Mouse (Mus musculus) splenic B cell, adult 2 months (primary cell): ENCODE data around the gene Gm28372.

ENCODE experiments used
- DNase-seq: peaks from one replicate; pipeline ENCODE4 v3.0.0-alpha.2; 2011; ENCODE audit warnings: low read depth, low spot score
- H3K27me3 ChIP-seq: 2 replicates; pipeline ENCODE4 v1.6.1; 2012; ENCODE audit warnings: mild to moderate bottlenecking, low read length, moderate library complexity, mixed read lengths; ENCODE audit not compliant: control insufficient read depth, poor library complexity, insufficient read depth, severe bottlenecking
- H3K36me3 ChIP-seq: 2 replicates; pipeline ENCODE4 v1.6.1; 2012; ENCODE audit warnings: mild to moderate bottlenecking, low read length, moderate library complexity, mixed read lengths; ENCODE audit not compliant: control insufficient read depth, poor library complexity, insufficient read depth, severe bottlenecking

The Gm28372 gene

DNA sequence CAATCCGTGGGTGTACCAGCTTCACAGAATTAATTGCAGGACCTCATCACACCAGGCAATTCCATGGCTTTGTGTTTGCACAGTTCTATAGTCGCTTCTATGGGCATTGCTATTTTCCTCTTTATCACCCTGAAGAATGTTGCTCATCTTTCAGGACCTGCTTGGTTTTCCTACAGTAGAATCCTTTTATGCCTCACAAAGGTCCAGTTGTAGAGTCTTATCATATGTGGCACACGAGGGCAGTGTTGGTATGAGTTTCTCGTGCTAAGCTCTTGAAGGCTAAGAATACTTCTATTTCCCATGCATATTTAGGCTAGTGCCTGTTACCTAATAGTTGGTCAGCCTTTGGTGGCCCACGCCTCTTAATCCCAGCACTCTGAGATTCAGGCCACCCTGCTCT is 20.1 kb downstream of the Gm28372 start:
- H3K27me3 ChIP-seq: no peaks in the 10 kb centered on the region
- no peaks in the 10 kb centered on the region for H3K36me3 ChIP-seq
- DNase-seq: peak; percentile 27

DNA sequence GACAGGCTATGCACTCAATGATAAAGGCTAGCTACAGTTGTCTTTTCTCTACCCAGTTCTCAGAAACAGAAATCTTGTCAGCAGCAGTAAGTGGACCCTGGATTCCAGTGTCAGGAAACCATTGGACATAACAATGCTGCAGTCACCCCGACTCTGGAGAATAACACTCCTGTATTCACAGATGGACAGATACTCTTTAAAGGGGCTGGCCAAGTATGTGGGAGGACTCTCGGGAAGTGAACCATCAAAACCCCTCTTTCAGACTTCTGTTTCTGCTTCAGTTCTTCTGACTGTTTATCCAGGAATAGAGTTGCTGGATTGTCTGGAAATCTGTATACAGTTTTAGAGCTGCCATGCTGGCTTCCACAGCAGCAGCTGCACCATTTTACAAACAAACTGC is 24.8 kb downstream of the Gm28372 start:
- H3K27me3 ChIP-seq: no peaks in the 10 kb centered on the region
- no peak for DNase-seq
- H3K36me3 ChIP-seq: no peaks in the 10 kb centered on the region; the same call in 1 of the 2 replicates

DNA sequence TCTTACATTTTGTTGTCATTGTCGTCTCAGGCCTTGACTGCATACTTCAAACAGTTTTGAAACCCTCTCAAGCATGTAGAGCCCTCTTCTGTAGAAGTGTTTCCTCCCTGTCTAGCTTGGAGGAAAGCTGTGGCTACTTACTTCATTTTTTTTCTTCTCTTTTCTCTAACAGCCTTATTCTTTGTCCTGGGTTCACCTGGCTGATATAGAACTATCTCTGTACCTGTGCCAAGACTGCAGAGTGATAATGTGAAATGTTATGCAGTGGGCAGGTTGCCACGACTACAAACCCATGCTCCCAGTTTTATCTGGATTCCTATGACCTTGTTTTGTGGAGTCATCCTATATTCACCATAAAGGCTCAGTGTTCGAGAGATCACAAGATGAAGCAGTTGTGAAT is 25.4 kb downstream of the Gm28372 start:
- DNase-seq: peak; percentile 39
- Histone ChIP-seq H3K27me3 (no peaks in the 10 kb centered on the region), H3K36me3 (no peaks in the 10 kb centered on the region; the same call in 1 of the 2 replicates)

DNA sequence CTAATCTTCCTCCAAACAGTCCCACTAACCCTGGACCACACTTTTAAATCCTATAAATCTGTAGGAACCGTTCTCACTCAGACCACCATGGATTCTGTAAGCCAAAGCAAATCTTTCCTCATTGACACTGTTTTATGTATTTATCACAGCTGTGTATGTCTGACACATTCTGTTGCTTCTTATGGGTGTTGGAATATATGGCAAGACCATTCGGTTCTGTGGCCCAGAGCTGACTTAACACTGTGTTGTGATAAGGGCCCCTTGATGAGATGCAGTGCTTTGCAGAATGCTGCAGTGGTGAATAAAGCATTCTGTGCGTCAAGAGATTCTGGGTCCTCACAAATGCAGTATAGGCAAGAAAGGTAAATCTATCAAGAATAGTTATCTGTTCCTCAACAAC is 27.1 kb downstream of the Gm28372 start:
- no peak for DNase-seq
- H3K27me3 ChIP-seq: no peaks in the 10 kb centered on the region
- no peaks in the 10 kb centered on the region; the same call in 1 of the 2 replicates for H3K36me3 ChIP-seq

DNA sequence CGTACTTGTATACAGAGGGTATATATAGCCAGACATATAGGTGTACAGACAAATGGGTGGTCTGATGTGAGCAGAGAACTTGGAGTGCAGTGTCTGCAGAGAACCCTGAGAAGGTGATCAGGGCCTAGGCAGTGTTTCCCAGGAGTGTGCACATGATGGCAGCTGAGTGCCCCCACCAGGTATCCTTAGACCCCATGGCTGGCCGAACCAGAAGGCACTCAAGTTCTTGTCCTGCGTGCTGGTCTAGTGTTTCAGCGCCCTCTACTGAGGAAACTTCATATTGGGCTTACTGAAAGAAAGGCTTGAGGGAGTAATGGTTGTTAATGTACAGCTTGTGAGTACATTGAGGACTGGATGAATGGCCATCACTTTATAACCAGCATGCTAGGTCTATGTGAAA is 28.1 kb downstream of the Gm28372 start:
- H3K36me3 ChIP-seq: peaks cover 2% of the 10 kb centered on the region; the same call in 1 of the 2 replicates
- DNase-seq: peak; percentile 80
- H3K27me3 ChIP-seq: no peaks in the 10 kb centered on the region

DNA sequence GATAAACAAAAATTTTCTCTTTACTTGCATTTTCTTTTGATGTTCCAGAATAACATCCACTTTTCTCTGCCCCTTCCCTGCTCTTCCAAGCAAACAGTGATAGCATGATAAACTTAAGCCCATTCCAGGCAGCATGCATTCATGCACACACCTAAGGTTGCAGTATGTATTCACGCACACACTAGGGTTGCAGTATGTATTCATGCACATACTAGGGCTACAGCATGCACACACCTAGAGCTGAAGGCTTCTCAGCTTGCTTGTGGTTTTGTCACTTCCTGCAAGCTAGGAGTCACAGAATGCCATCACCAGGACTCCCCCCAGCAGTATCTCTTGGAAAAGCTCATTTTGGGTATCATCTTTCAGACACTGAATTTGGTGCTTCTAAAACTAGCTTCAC is 31.7 kb downstream of the Gm28372 start:
- Histone ChIP-seq H3K27me3 (no peaks in the 10 kb centered on the region), H3K36me3 (peaks cover 9% of the 10 kb centered on the region)
- DNase-seq: no peak

DNA sequence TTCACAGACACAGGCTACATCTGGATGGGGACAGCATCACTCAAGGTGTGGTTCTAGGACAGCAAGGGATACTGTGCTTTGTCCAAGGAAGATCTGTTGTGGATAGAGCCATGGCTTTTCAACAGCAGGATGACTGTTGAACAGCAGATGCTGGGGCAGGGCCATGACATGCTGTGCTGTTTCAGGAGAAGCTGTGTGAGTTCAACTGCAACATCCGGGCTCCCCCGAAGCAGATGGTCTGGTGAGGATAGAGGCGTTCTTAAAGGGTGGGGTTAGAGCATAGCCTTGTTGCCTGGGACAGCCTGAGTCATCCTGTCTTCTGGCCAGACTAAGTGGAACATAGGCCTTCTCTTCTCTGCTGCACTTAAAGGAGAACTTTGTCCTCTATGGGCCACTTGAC is 33.8 kb downstream of the Gm28372 start:
- H3K27me3 ChIP-seq: no peaks in the 10 kb centered on the region
- no peak for DNase-seq
- H3K36me3 ChIP-seq: peaks cover 9% of the 10 kb centered on the region

DNA sequence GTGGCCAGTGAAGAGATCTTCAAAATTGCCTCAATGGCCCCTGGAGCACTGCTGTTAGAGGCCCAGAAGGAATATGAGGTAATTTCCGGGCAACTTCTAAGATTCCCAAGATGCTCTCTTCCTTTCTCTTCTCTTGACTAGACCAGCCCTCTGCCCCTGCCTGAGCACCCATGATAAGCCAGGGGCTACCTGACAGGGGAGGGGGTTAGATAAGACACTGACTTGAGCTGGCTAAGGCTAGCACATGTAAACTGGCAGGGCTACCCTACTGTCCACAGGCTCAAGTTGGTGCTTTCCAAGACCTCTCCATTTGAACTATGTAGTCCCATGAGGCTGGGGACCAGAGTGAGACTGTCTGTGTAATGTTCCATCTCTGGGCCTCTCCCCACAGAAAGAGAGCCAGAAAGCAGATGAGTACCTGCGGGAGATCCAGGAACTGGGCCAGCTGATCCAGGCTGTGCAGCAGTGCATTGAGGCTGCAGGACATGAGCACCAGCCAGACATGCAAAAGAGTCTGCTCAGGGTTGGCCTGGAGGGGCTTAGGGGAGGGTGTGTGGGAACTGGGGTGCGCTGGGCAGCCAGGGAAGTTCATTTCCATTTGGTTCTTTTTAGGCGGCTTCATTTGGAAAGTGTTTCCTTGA is 34.9 kb downstream of the Gm28372 start:
- H3K27me3 ChIP-seq: no peaks in the 10 kb centered on the region
- peaks cover 9% of the 10 kb centered on the region for H3K36me3 ChIP-seq
- no peak for DNase-seq

DNA sequence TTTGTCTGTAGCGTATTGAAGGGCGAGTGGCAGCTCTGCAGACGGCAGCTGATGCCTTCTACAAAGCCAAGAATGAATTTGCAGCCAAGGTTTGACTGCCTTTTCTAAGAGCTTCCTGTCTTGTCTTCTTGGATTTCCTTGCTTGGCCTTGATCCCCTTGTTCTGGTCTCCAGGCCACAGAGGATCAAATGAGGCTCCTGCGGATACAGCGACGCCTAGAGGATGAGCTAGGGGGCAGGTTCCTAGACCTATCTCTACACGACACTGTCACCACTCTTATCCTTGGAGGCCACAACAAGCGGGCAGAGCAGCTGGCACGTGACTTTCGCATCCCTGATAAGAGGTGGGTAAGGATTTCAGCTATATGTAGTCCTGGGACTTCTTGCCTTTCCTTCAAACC is 37.1 kb downstream of the Gm28372 start:
- Histone ChIP-seq H3K27me3 (no peaks in the 10 kb centered on the region), H3K36me3 (peaks cover 9% of the 10 kb centered on the region)
- DNase-seq: no peak

DNA sequence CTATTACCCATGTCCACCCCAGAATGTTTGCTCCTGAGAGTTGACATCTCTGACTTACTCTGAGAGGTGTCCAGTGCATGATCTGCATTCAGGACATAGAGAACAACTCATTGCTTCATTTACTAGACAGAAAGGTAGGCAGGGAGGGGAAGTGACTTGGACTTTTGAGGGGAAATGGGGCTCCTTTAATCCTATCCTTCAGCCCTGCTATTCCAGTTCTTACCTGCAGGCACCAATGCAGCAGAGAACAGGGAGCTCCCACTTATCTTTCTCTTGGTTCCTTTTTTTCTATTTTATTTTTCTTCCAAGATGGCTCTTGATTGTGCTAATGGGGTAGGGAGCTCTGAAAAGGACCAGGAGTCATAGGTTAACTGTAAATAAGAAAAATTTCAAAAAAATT is 43.4 kb downstream of the Gm28372 start:
- no peak for DNase-seq
- Histone ChIP-seq H3K36me3 (no peaks in the 10 kb centered on the region; the same call in 1 of the 2 replicates), H3K27me3 (no peaks in the 10 kb centered on the region)

DNA sequence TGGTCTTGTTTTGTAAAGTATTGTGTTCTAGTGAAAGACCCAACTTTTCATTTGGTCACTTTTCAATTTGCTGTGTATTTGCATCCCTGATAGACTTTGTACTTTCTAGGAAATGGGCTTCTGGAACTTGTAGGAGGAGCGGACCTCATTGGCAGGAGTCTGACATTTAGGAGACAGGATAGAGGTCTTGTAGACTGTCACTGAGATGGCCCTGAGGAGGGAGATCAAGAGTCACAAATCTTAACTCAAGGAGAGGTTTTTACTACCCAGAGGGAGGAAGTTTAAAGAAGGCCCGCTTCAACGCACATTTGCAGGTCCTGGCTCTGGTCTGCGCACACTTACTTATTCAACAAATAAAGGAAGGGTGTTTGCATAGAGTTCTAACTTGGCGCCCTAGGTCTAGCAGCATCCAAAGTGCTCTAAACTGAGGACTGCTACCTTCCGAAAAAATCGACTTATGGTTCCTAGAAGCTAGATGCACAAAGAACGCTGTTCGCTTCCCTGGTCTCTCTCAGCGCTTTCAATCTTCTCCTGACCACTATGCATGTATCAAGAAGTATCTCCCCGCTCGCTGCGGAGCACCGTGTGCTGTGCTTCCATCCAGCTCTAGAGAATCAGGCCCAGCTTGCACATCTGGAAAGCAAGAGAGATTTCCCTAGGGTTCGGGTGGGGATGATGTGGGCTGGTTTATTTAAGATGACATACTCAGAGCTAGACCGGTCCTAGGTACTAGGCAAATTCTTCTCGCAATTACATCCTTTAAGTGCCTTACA is 44.2 kb downstream of the Gm28372 start:
- peak; percentile 46 for DNase-seq
- Histone ChIP-seq H3K36me3 (no peaks in the 10 kb centered on the region; the same call in 1 of the 2 replicates), H3K27me3 (no peaks in the 10 kb centered on the region)

DNA sequence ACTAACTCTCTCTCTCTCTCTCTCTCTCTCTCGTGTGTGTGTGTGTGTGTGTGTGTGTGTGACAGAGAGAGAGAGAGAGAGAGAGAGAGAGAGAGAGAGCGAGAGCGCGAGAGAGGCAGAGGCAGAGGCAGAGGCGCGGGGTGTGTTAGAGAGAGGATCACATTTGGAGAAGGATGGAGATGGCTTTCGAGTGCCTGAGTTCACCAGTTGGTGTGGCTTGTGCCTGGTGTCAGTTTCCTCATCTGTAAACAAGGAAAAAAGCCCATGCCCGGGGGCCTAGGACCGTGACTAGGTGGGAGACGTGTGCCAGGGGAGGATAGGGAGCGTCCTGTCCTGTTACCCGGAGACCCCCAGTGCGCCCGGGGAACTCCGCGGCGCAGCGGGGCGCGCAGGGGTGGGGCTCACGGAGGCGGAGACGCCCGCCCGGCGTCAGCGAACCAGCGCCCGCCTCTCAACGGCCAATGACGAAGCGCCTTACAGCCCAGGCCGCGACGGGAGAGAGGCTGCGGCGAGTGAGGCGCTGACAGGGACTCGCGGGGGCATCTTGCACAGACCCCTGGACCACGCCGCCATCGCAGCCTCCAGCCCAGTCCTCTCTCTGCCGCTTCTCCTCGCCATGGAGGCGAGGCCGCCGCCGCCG is 44.9 kb downstream of the Gm28372 start, which contains the start of gene Ptpra:
TSS of gene Ptpra (plus strand) at position 485 of the 640 bp plus-strand sequence.
- peak; percentile 87 for DNase-seq
- no peaks in the 10 kb centered on the region for H3K27me3 ChIP-seq
- H3K36me3 ChIP-seq: no peaks in the 10 kb centered on the region; the same call in 1 of the 2 replicates

DNA sequence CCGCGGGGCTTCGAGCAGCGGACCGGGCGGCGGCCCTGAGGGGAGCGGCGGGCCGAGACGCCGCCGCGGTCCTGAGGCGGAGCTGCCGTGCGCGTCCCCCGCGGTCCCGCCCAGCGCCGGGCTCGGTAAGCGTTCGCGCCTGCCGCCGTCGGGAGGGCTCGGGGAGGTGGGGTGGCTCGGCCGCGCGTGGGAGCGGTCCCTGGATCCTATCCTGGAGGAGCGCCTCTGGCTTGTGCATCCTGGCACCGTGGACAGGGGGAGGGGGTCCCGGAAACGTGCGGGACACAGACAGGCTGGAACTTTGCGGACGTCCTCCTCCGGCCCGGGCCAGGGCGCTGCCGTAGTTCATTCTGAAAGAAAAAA is 45.4 kb downstream of the Gm28372 start:
- Histone ChIP-seq H3K36me3 (no peaks in the 10 kb centered on the region; the same call in 1 of the 2 replicates), H3K27me3 (no peaks in the 10 kb centered on the region)
- DNase-seq: no peak

DNA sequence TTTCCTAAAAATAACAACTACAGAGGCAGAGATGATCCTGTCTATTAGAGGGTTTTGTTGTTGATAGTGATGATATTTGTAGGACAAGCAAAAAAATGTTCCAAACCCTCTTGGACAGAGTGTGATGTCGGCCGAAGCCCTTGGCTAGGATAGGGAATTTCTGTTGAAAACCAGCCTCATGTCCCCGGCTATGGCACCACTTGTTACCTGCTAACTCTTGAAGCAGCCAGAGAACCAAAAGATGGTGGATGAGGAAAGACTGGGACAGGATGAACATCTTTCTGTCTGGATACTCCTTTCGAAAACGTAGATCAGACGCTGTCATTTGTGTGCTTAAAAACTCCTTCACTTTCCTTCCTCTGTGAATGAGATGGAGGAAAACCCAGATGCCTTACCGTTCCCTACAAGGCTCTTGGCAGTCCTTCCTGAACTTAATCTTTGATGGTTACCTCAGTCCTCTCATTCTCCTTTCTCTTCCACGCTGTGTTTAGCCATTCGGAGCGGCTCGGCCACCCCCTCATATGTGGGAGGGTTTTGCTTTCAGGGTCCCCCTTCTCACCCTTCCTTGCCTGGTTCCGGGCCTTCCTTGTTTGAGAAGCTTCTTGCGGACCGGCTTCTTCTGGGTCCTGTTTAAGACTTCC is 46.2 kb downstream of the Gm28372 start:
- no peaks in the 10 kb centered on the region; the same call in 1 of the 2 replicates for H3K36me3 ChIP-seq
- DNase-seq: no peak
- no peaks in the 10 kb centered on the region for H3K27me3 ChIP-seq

DNA sequence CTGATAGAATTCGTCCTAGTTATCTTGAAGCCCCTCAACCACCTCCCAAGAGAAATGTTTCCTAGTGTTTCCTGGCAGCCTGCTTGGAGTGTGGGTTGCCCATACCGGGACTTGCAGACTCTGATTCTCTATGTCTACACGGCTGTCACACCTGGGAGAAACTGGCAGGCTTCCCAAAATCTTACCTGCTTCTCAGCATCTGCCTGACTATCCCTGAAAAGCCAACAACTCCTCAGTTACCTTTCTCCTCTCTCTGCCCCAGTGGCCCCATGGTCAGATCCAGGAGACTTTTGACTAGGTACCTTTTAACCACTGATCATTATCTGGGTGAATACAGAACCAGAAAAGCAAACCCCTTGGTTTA is 46.7 kb downstream of the Gm28372 start:
- Histone ChIP-seq H3K27me3 (no peaks in the 10 kb centered on the region), H3K36me3 (no peaks in the 10 kb centered on the region; the same call in 1 of the 2 replicates)
- no peak for DNase-seq
